Mouse (Mus musculus): ENCODE measurements around the gene Eppin.
"Not testable (repeated sequence)": the region's sequence is repeated elsewhere in the genome, so short reads cannot be mapped to it uniquely, and the experiment has no call there.

Gene Eppin

DNA sequence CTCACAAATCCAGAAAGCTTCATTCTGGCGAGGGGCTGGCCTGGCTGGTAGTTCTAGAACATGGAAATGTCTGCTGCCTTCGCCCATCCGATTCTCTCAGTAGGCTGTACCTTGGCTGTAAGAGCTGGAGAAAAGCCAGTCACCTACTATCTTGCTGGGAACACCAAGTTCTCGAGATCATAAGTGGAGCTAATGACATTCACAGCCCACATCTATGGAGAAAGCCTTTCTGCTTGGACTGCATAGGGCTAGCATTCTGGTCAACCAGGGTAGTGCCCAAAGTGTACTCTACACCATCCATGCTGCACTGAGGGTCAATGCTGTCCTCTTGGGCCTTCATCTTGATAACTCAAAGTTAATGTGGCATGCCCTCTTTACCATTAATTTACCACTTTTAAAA lies at the start of gene Eppin:
Eppin (minus strand) TSS at position 101 of the 400 bp plus-strand sequence.
- DNase-seq (ENCODE audit: low spot score in 2 of 2), result no peak

GRCm38 (mm10) chr2:164641881-164642673 lies 48.7 kb upstream of the Eppin start:
- peak in 1 of 2 experiments; percentile 5 for DNase-seq (ENCODE audit: low spot score in 2 of 2)

DNA sequence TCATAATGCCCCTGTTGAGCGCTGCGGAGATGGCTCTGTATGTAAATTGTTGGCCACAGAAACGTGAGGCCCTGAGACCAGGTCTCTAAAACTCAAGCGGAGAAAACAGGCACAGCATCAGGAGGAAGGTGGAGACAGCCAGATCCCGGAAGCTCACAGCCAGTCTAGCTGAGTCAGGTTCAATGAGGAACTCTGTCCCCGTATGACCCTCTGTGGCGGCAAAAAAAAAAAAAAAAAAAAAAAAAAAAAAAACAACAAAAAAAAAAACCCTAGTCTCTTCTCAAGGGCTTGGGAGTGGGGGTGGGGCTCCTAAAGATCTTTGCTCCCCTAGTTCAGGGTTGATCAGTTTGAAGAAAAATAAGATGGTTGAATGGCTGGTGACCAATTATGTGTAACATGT lies 47.7 kb upstream of the Eppin start:
- no peak for DNase-seq (ENCODE audit: low spot score in 2 of 2)

DNA sequence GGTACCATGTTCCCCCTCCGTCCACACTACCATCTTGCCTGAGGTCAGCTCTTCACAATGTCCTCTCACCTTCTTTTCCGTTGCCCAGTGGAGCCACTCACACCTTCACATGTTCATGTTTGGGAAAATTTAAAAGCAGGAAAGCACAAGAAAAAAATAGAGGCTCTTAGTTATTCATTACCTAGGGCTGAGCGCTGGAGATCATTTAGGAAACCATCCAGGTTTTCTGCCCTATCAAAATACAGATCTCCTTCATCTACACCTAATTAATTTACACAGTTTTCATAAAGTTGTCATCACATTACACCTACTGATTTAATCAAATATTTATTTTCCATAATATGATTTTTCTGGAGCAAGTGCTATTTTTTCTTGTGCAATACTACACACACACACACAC lies 45.3 kb upstream of the Eppin start, which contains the start of gene Wfdc16:
Wfdc16 (minus strand) TSS at position 101 of the 400 bp plus-strand sequence.
- no peak for DNase-seq (ENCODE audit: low spot score in 2 of 2)

GRCm38 (mm10) chr2:164635266-164635665 lies 41.9 kb upstream of the Eppin start:
- DNase-seq (ENCODE audit: low spot score in 2 of 2), result no peak

GRCm38 (mm10) chr2:164621775-164622174 lies 28.4 kb upstream of the Eppin start:
- no peak for DNase-seq (ENCODE audit: low spot score in 2 of 2)

DNA sequence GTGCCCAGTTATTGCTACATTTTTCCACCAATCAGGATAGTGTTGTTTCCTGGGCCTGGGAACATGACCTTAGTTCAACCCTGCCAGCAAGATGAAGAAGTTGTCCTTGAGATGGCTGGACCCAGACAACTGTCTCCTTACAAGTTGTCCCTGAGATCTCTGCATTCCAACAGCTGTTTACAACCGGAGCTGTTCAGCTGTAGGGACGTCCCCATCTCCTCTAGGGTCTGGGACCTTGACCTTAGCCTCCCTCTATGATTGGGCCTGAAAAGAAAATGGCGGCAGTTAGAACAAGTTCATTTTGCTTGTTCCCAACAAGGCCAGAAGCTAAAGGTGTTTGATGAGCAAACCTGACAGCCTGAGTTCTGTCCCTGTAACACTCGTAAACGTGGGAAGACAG lies 25.7 kb upstream of the Eppin start:
- no peak for DNase-seq (ENCODE audit: low spot score in 2 of 2)

GRCm38 (mm10) chr2:164615386-164615785 lies 22.0 kb upstream of the Eppin start:
- no peak for DNase-seq (ENCODE audit: low spot score in 2 of 2)

DNA sequence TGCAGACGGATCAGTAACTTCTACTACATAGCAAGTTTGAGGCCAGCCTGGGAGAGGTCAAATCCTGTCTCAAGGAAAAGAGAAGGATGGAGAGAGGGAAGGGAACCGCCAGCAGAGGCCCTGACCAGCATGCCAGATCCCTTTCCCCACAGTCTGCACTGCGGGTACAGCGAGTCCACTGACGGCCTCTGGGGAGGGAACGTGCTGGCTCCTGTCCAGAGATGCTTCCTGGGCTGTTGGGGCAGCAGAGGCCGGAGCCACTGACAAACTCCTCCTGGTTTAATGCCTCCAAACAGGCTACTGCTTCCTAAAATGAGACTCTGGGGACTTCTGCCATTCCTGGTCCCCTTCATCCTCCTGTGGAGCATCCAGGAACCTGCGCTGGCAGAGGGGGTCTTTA lies 20.1 kb upstream of the Eppin start, which contains the start of the genes Wfdc6b and Wfdc8:
Wfdc6b (plus strand) TSS at position 52 of the 400 bp plus-strand sequence.
Wfdc8 (minus strand) TSS at position 156 of the 400 bp plus-strand sequence.
- not testable (repeated sequence) for DNase-seq (ENCODE audit: low spot score in 2 of 2)

- DNase-seq (ENCODE audit: low spot score in 2 of 2), result no peak
Observed at GRCm38 (mm10) chr2:164608781-164609180, 15.4 kb upstream of the Eppin start.

- no peak for DNase-seq (ENCODE audit: low spot score in 2 of 2)
Observed at GRCm38 (mm10) chr2:164604411-164604810, 11.0 kb upstream of the Eppin start.

DNA sequence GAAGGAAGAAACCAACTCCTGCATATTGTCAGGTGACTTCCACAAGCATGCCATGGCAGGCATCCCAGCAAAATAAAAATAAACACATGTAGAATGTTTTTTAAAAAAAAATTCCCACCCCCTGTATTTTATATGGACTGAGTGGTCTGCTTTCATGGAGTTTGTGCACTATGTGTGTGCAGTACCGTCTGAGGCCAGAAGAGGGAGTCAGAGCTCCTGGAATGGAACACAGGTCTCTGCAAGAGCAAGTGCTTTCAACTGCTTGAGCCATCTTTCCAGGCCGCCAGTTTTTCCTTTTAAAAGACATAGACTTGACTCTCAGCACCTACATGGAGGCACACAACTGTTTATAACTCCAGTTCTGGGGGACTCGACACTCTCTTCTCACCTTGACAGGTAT lies 10.1 kb upstream of the Eppin start:
- no peak for DNase-seq (ENCODE audit: low spot score in 2 of 2)

DNA sequence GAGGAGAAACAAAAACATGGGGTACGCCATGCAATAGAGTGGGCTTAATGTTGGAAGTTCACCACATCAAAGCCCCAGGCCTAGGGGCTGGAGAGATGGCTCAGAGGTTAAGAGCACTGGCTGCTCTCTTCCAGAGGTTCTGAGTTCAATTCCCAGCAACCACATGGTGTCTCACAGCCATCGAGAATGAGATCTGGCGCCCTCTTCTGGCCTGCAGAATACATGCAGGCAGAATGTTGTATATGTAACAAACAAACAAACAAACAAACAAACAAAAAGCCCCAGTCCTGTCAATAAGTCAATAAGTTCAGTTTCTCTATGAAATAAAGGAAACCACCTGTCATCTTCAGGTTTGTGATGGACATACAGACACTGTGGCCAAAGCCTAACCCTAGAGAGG lies 6.8 kb upstream of the Eppin start:
- no peak for DNase-seq (ENCODE audit: low spot score in 2 of 2)

DNA sequence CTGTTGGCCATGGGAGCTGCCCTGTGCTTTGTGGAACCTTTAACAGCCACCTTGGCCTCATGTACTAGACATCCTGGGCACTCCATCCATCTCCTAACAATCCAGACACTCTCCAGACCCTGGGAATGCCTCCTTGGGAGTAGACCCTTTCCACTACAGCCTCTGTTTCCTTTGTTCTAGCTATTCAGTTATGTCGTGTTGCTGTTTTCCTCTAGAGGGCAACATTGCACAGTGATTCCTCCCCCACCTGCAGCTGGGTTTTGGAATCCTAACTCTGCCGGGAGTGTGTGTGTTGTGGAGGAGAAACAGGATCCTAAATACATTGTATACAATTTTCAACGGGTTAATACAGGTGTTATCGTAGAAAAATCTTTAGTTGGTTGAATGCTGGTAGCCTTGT lies 1.4 kb downstream of the Eppin start:
- peak in 1 of 2 experiments; percentile 7 for DNase-seq (ENCODE audit: low spot score in 2 of 2)

GRCm38 (mm10) chr2:164585025-164585725 lies 8.2 kb downstream of the Eppin start, which contains the start of gene Wfdc6a:
Gene Wfdc6a, minus strand, starts transcription at chr2:164585447.
- DNase-seq (ENCODE audit: low spot score in 2 of 2), result not testable (repeated sequence)

DNA sequence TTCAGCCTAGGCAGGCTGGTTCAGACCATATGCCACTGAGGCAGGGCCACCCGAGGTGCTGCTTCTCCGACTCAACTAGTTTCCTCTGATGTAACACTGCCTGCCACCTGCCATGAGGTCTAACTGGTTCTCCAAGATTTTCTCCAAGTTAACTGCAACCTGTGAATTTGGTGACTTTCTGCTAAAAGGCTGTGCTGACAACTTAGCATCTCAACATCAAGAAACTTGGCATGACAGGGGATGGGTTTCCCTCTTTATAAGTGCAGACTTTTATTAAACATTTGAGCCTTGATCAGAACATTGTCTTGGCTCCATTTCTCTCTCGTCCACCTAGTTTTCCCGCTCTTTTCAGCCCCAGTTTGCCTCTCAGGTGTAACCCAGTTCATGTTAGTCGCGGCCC lies 20.0 kb downstream of the Eppin start, which contains the start of gene Spint3:
Spint3 (minus strand) TSS at position 101 of the 400 bp plus-strand sequence.
- not testable (repeated sequence) for DNase-seq (ENCODE audit: low spot score in 2 of 2)

DNA sequence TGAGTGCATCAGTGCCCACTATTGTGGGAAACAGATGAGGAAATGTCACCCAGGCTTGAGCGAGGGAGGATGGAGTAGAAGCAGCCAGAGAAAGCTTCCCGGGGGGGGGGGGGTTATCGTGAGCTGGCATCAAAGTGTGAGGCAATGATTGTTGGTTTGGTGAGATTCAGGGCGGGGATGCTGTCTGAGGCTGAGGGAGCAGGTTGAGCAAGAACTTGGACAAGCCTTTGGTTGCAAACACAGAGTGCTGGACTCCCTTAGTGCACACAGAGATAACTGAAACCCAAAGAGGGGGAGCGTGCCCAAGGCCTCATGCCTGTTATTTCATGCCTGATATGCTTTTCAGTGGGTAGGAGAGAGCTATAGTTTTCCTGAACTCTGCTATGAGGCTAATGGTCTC lies 25.9 kb downstream of the Eppin start:
- no peak for DNase-seq (ENCODE audit: low spot score in 2 of 2)

DNA sequence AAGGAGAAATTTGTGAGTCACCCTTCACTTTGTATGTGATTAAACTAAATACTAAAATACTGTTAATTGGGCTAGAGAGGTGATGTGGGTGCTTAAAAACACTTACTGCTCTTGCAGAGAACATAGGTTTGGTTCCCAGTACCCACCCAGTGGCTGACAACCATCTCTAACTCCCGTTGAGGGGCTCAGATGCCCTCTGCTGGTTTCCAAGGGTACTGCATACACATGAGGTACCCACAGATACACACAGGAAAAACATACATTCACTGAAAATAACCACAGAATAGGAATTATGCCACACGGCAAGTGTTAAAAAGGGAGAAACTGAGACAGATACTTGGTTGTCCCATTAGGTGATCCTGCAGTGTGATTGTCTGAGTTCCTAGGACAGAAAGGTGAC lies 26.4 kb downstream of the Eppin start:
- DNase-seq (ENCODE audit: low spot score in 2 of 2), result no peak

- DNase-seq (ENCODE audit: low spot score in 2 of 2), result no peak
Observed at GRCm38 (mm10) chr2:164564346-164564745, 29.0 kb downstream of the Eppin start.

DNA sequence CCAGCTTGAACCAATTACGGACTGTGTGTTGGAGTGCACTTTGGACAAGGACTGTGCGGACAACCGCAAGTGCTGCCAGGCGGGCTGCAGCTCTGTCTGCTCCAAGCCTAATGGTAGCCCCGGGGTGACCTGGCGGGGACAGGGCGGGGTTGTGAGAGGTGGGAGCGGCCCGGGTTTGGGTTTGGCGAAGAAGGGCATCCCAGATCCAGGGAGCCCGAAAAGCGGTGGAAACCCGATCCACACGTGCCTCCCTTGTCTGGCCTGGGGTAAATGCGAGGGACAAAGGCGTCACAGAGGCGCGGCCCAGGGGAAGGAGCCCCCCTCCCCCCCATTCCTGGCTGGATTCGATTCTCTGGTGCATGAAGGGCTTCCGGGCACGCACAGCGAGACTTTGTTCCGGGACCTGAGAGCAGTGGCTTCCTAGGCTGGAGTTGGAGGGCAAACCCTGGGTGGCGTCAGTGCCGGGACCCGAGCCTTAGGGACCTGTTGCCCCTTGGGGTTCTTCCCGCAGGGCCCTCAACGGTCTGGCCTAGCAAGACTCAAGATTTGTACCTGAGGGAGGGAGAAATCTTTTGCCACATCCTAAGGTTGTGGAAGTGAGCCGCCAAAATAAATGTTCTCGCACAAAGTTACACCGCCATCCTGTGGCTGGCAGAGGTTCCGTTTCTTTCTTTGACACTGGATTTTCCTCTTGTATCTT lies 29.9 kb downstream of the Eppin start:
- peak; percentile 24 to 40 for DNase-seq (ENCODE audit: low spot score in 2 of 2)

- DNase-seq (ENCODE audit: low spot score in 2 of 2), result no peak
Observed at GRCm38 (mm10) chr2:164562391-164563188, 30.8 kb downstream of the Eppin start, which contains the start of gene Wfdc2. Gene Wfdc2, plus strand, starts transcription at chr2:164562413.

All from frontal cortex, postnatal 14 days (tissue).